Mouse (Mus musculus) embryonic facial prominence, embryonic 10.5 days (tissue): Measurements from ENCODE around the gene Tex10. TPM values are rescaled to one million over a fixed set of nuclear protein-coding genes. Genes with fewer than 3 reads are reported as not detected.

Experiments used
- DNase-seq: peaks from one replicate; pipeline ENCODE4 v3.0.0-alpha.2; 2017; ENCODE audit warnings: low spot score
- H3K27ac ChIP-seq: fragments of 300-500 bp; sonication (generic); replicated peaks from 2 replicates; pipeline ENCODE4 v1.5.1; 2016; ENCODE audit warnings: mild to moderate bottlenecking
- H3K27me3 ChIP-seq: fragments of 300-500 bp; sonication (generic); replicated peaks from 2 replicates; pipeline ENCODE4 v1.6.1; 2016; ENCODE audit warnings: low read depth, mild to moderate bottlenecking; ENCODE audit not compliant: poor library complexity, severe bottlenecking
- H3K36me3 ChIP-seq: fragments of 300-500 bp; sonication (generic); replicated peaks from 2 replicates; pipeline ENCODE4 v1.6.1; 2016; ENCODE audit warnings: mild to moderate bottlenecking, moderate library complexity
- H3K4me1 ChIP-seq: fragments of 300-500 bp; sonication (generic); 2 replicates; pipeline ENCODE4 v1.6.1; 2016
- H3K4me3 ChIP-seq: fragments of 300-500 bp; sonication (generic); 2 replicates; pipeline ENCODE4 v1.5.1; 2016; ENCODE audit warnings: mild to moderate bottlenecking, moderate library complexity
- H3K9me3 ChIP-seq: fragments of 300-500 bp; sonication (generic); 2 replicates; pipeline ENCODE4 v1.6.1; 2016; ENCODE audit warnings: mild to moderate bottlenecking
- WGBS: fragments of 180-500 bp; shearing (Covaris S2); methylation state at CpG from one replicate; pipeline ENCODE4 v1.1.7; 2016; 5-methylcytosine and 5-hydroxymethylcytosine counted together
- polyA plus RNA-seq: library from polyadenylated mRNA; unstranded; fragments of >200 nt; fragmentation: Nextera tagmentation; extraction: Ambion mirVana; gene quantifications from 2 replicates; pipeline ENCODE4 v1.2.1, GENCODE M21; 2016

Tex10 gene
- 77.5 and 79.0 TPM in 2 replicates for polyA plus RNA-seq

GRCm38 (mm10) chr4:48472792-48473650 lies at the start of gene Tex10:
Gene Tex10, minus strand, starts transcription at chr4:48473459.
- Histone ChIP-seq H3K27me3 (no peaks in the 10 kb centered on the region), H3K4me1 (peaks cover 16% of the 10 kb centered on the region), H3K36me3 (peaks cover 18% of the 10 kb centered on the region), H3K27ac (peak within 1 kb of the TSS; percentile 97), H3K4me3 (peak within 1 kb of the TSS; percentile 98), H3K9me3 (no peaks in the 10 kb centered on the region)
- DNase-seq, result peak; percentile 97
- under 1% methylated on average over 89 of the region's 89 CpGs for WGBS

GRCm38 (mm10) chr4:48510861-48511260 lies 37.6 kb upstream of the Tex10 start:
- Histone ChIP-seq H3K9me3 (peaks cover 12% of the 10 kb centered on the region; the same call in 1 of the 2 replicates), H3K27ac (no peak overlapping the region), H3K27me3 (no peaks in the 10 kb centered on the region), H3K4me3 (no peak overlapping the region), H3K4me1 (no peaks in the 10 kb centered on the region), H3K36me3 (no peaks in the 10 kb centered on the region)
- no peak for DNase-seq
- WGBS, result 71% methylated on average over 2 of the region's 2 CpGs

GRCm38 (mm10) chr4:48492510-48492909 lies 19.3 kb upstream of the Tex10 start:
- H3K27ac ChIP-seq, result no peak overlapping the region
- 82% methylated on average over 2 of the region's 2 CpGs for WGBS
- peaks cover 9% of the 10 kb centered on the region for H3K4me1 ChIP-seq
- H3K9me3 ChIP-seq, result no peaks in the 10 kb centered on the region
- H3K4me3 ChIP-seq, result no peak overlapping the region
- no peak for DNase-seq
- H3K36me3 ChIP-seq, result no peaks in the 10 kb centered on the region
- H3K27me3 ChIP-seq, result no peaks in the 10 kb centered on the region

GRCm38 (mm10) chr4:48491290-48491743 lies 18.1 kb upstream of the Tex10 start:
- peaks cover 9% of the 10 kb centered on the region for H3K4me1 ChIP-seq
- WGBS, result 11% methylated on average over 14 of the region's 14 CpGs
- H3K27me3 ChIP-seq, result no peaks in the 10 kb centered on the region
- DNase-seq, result peak; percentile 73
- H3K4me3 ChIP-seq, result peak overlapping the region; percentile 48
- no peaks in the 10 kb centered on the region for H3K36me3 ChIP-seq
- H3K9me3 ChIP-seq, result no peaks in the 10 kb centered on the region
- H3K27ac ChIP-seq, result peak overlapping the region; percentile 58

- no peak overlapping the region for H3K27ac ChIP-seq
- H3K4me1 ChIP-seq, result peaks cover 9% of the 10 kb centered on the region
- no peaks in the 10 kb centered on the region for H3K9me3 ChIP-seq
- no peaks in the 10 kb centered on the region for H3K27me3 ChIP-seq
- H3K36me3 ChIP-seq, result no peaks in the 10 kb centered on the region
- no peak overlapping the region for H3K4me3 ChIP-seq
- WGBS, result 93% methylated on average over 2 of the region's 2 CpGs
- no peak for DNase-seq
These were observed 15.7 kb upstream of the Tex10 start for GRCm38 (mm10) chr4:48488916-48489315.

GRCm38 (mm10) chr4:48481287-48481686 lies 8.0 kb upstream of the Tex10 start:
- DNase-seq, result peak; percentile 25
- no peaks in the 10 kb centered on the region for H3K4me1 ChIP-seq
- H3K27ac ChIP-seq, result no peak overlapping the region
- H3K4me3 ChIP-seq, result no peak overlapping the region
- H3K9me3 ChIP-seq, result peaks cover 10% of the 10 kb centered on the region; the same call in 1 of the 2 replicates
- H3K27me3 ChIP-seq, result no peaks in the 10 kb centered on the region
- 29% methylated on average over 2 of the region's 2 CpGs for WGBS
- H3K36me3 ChIP-seq, result no peaks in the 10 kb centered on the region

GRCm38 (mm10) chr4:48473651-48474011 lies 372 bp upstream of the Tex10 start:
- DNase-seq, result no peak
- Histone ChIP-seq H3K4me1 (peaks cover 16% of the 10 kb centered on the region), H3K9me3 (peaks cover 5% of the 10 kb centered on the region; the same call in 1 of the 2 replicates), H3K4me3 (peak overlapping the region; percentile 98), H3K27me3 (no peaks in the 10 kb centered on the region), H3K27ac (peak overlapping the region; percentile 97), H3K36me3 (peaks cover 12% of the 10 kb centered on the region)
- 77% methylated on average over 2 of the region's 2 CpGs for WGBS

- 19% methylated on average over 12 of the region's 12 CpGs for WGBS
- H3K36me3 ChIP-seq, result peaks cover 26% of the 10 kb centered on the region
- no peak for DNase-seq
These were observed 1.0 kb downstream of the Tex10 start for GRCm38 (mm10) chr4:48472052-48472791.

GRCm38 (mm10) chr4:48470977-48471376 lies 2.3 kb downstream of the Tex10 start:
- 57% methylated on average over 1 of the region's 1 CpGs for WGBS
- peak overlapping the region; percentile 98 for H3K4me3 ChIP-seq
- peaks cover 16% of the 10 kb centered on the region for H3K4me1 ChIP-seq
- H3K36me3 ChIP-seq, result peaks cover 39% of the 10 kb centered on the region
- H3K27me3 ChIP-seq, result no peaks in the 10 kb centered on the region
- no peaks in the 10 kb centered on the region for H3K9me3 ChIP-seq
- no peak overlapping the region for H3K27ac ChIP-seq
- no peak for DNase-seq

More at GRCm38 (mm10) chr4:48472052-48472791, 1.0 kb downstream of the Tex10 start:
- peak overlapping the region; percentile 97 for H3K27ac ChIP-seq
- H3K27me3 ChIP-seq, result no peaks in the 10 kb centered on the region
- peak overlapping the region; percentile 98 for H3K4me3 ChIP-seq
- H3K4me1 ChIP-seq, result peaks cover 16% of the 10 kb centered on the region
- H3K9me3 ChIP-seq, result no peaks in the 10 kb centered on the region

- Histone ChIP-seq H3K36me3 (peaks cover 92% of the 10 kb centered on the region), H3K27me3 (no peaks in the 10 kb centered on the region), H3K27ac (no peak overlapping the region), H3K4me1 (no peaks in the 10 kb centered on the region), H3K4me3 (no peak overlapping the region), H3K9me3 (no peaks in the 10 kb centered on the region)
- 84% methylated on average over 1 of the region's 1 CpGs for WGBS
- DNase-seq, result no peak
These were observed 12.2 kb downstream of the Tex10 start for GRCm38 (mm10) chr4:48461060-48461459.

GRCm38 (mm10) chr4:48458436-48458835 lies 14.8 kb downstream of the Tex10 start:
- Histone ChIP-seq H3K27me3 (no peaks in the 10 kb centered on the region), H3K4me3 (no peak overlapping the region), H3K4me1 (no peaks in the 10 kb centered on the region), H3K9me3 (no peaks in the 10 kb centered on the region), H3K36me3 (peaks cover 98% of the 10 kb centered on the region), H3K27ac (no peak overlapping the region)
- WGBS, result 96% methylated on average over 6 of the region's 6 CpGs
- no peak for DNase-seq

- no peak for DNase-seq
- Histone ChIP-seq H3K27ac (no peak overlapping the region), H3K4me1 (no peaks in the 10 kb centered on the region), H3K4me3 (no peak overlapping the region), H3K36me3 (peaks cover 99% of the 10 kb centered on the region), H3K27me3 (no peaks in the 10 kb centered on the region), H3K9me3 (no peaks in the 10 kb centered on the region)
- WGBS, result 96% methylated on average over 2 of the region's 2 CpGs
These were observed 19.0 kb downstream of the Tex10 start for GRCm38 (mm10) chr4:48454106-48454773.
